ENCODE assay signal across 10 mouse cellular contexts in genomic region chr13:58117318-58118017, GRCm38 (mm10). TPM values are rescaled to one million over a fixed set of nuclear protein-coding genes. Genes with fewer than 3 reads are reported as not detected.
DNase-seq lines count a peak whose midpoint lies in the region; ATAC-seq lines count a peak whose summit lies in the region.
"Had no signal": no experiment of that assay in that cellular context is flagged by ENCODE, and none has a peak within 500 bp of the region (broad histone marks: within the 10 kb centered on the region; RNA-seq: fewer than 3 reads in every experiment).

No protein-coding gene starts in this region.

- DNase-seq in hindbrain, embryonic 14.5 days (ENCODE audit: low spot score) = peak; percentile 37
- peak; percentile 67 for DNase-seq in CD4-positive helper T cell, adult 2 months (ENCODE audit: low read depth, low spot score)
- peak; percentile 88 for DNase-seq in ZHBTc4 (ENCODE audit: low read depth, low spot score)
- peak; percentile 57 for DNase-seq in embryo, embryonic 11 days
- DNase-seq in kidney, postnatal 36 days = peak; percentile 55 to 83
- DNase-seq in ovary, postnatal 36 days (ENCODE audit: low spot score) = peak; percentile 57

- H3K9ac ChIP-seq in hindbrain, embryonic 14.5 days = no peak overlapping the region
- no peak overlapping the region for H3K9ac ChIP-seq in hindbrain, embryonic 16.5 days (ENCODE audit: low read depth, low read length)
- H3K9ac ChIP-seq: embryonic facial prominence, embryonic 15.5 days had no signal

- H3K4me2 ChIP-seq in hindbrain, embryonic 14.5 days (replicated peaks) = no peak overlapping the region
- H3K4me2 ChIP-seq in hindbrain, embryonic 16.5 days (ENCODE audit: low read length) = no peak overlapping the region
- H3K4me2 ChIP-seq: embryonic facial prominence, embryonic 15.5 days had no signal

- H3K4me3 ChIP-seq in hindbrain, embryonic 14.5 days (replicated peaks; ENCODE audit: low read length) = no peak overlapping the region
- H3K4me3 ChIP-seq in hindbrain, embryonic 16.5 days (ENCODE audit: low read length) = no peak overlapping the region
- H3K4me3 ChIP-seq: embryonic facial prominence, embryonic 15.5 days had no signal

- peaks cover 9% of the 10 kb centered on the region for H3K4me1 ChIP-seq in hindbrain, embryonic 14.5 days (replicated peaks; ENCODE audit: control insufficient read depth, insufficient read depth, low read length)
- H3K4me1 ChIP-seq in hindbrain, embryonic 16.5 days (ENCODE audit: control insufficient read depth, insufficient read depth, low read depth, low read length) = peaks cover 3% of the 10 kb centered on the region

- no peaks in the 10 kb centered on the region for H3K36me3 ChIP-seq in hindbrain, embryonic 14.5 days (replicated peaks; ENCODE audit: control insufficient read depth, insufficient read depth)
- no peaks in the 10 kb centered on the region for H3K36me3 ChIP-seq in hindbrain, embryonic 16.5 days (ENCODE audit: control insufficient read depth, insufficient read depth, low read length)
- H3K36me3 ChIP-seq: embryonic facial prominence, embryonic 15.5 days had no signal

- no peak for ATAC-seq in hindbrain, embryonic 14.5 days (ENCODE audit: low FRiP score)
- ATAC-seq in hindbrain, embryonic 16.5 days = no peak
- no peak for ATAC-seq in frontal cortex, adult (ENCODE audit: low TSS enrichment)

- H3K9me3 ChIP-seq in hindbrain, embryonic 14.5 days (ENCODE audit: control insufficient read depth, low read length) = no peaks in the 10 kb centered on the region
- H3K9me3 ChIP-seq in hindbrain, embryonic 16.5 days (ENCODE audit: control insufficient read depth, low read length) = no peaks in the 10 kb centered on the region
- H3K9me3 ChIP-seq: embryonic facial prominence, embryonic 15.5 days had no signal

- WGBS in hindbrain, embryonic 14.5 days = 68% methylated on average over 8 of the region's 8 CpGs
- 66% methylated on average over 8 of the region's 8 CpGs for WGBS in hindbrain, embryonic 16.5 days

- no peak overlapping the region for H3K27ac ChIP-seq in hindbrain, embryonic 14.5 days
- no peak overlapping the region for H3K27ac ChIP-seq in hindbrain, embryonic 16.5 days (ENCODE audit: low read depth, low read length)
- H3K27ac ChIP-seq: embryonic facial prominence, embryonic 15.5 days; macrophage had no signal

- H3K27me3 ChIP-seq in hindbrain, embryonic 14.5 days (ENCODE audit: control insufficient read depth, insufficient read depth, low read length) = no peaks in the 10 kb centered on the region
- no peaks in the 10 kb centered on the region for H3K27me3 ChIP-seq in hindbrain, embryonic 16.5 days (replicated peaks; ENCODE audit: control insufficient read depth, insufficient read depth, low read length)
- H3K27me3 ChIP-seq: embryonic facial prominence, embryonic 15.5 days had no signal

RNA-seq across cellular contexts. Expression of gene Klhl3, which starts 4.1 kb away (rescaled TPM):
- polyA plus RNA-seq in hindbrain, embryonic 14.5 days (2014; fragmentation: Nextera tagmentation; extraction: Ambion mirVana) = 10.8 and 11.9 TPM in 2 replicates
- 13.2 and 13.6 TPM in 2 replicates for polyA plus RNA-seq in hindbrain, embryonic 16.5 days (2015; fragmentation: Nextera tagmentation; extraction: Ambion mirVana)

RNA-seq across cellular contexts. Expression of gene Hnrnpa0, which starts 10.9 kb away (rescaled TPM):
- polyA plus RNA-seq in hindbrain, embryonic 14.5 days (2014; fragmentation: Nextera tagmentation; extraction: Ambion mirVana) = 50.2 and 56.9 TPM in 2 replicates
- polyA plus RNA-seq in hindbrain, embryonic 16.5 days (2015; fragmentation: Nextera tagmentation; extraction: Ambion mirVana) = 27.7 and 33.3 TPM in 2 replicates

RNA-seq across cellular contexts. Expression of gene Idnk, which starts 40.0 kb away (rescaled TPM):
- polyA plus RNA-seq in hindbrain, embryonic 14.5 days (2014; fragmentation: Nextera tagmentation; extraction: Ambion mirVana) = 53.4 and 63.2 TPM in 2 replicates
- polyA plus RNA-seq in hindbrain, embryonic 16.5 days (2015; fragmentation: Nextera tagmentation; extraction: Ambion mirVana) = 53.5 and 56.3 TPM in 2 replicates

Comparison
In these comparisons a context has a peak if more than half of its experiments do, and no peak if none do; other contexts are left out.
1. DNase-seq: peak in every context shown above with its lines; median percentile 88 in ZHBTc4; 69 in kidney, postnatal 36 days; 67 in CD4-positive helper T cell, adult 2 months; 57 in embryo, embryonic 11 days; 57 in ovary, postnatal 36 days; 37 in hindbrain, embryonic 14.5 days.